Mouse (Mus musculus): ENCODE data around the gene Plekhg1. TPM values are rescaled to one million over a fixed set of nuclear protein-coding genes. Genes with fewer than 3 reads are reported as not detected.

Plekhg1 gene
- polyA plus RNA-seq, 1 experiment from 2014 or later: 12.7 TPM

GRCm38 (mm10) chr10:3900416-3900956 lies 160.3 kb downstream of the Plekhg1 start:
- no peaks in the 10 kb centered on the region for H3K36me3 ChIP-seq (ENCODE audit: control insufficient read depth, insufficient read depth, low read length)
- no peak for ATAC-seq (ENCODE audit: insufficient read depth, low FRiP score, low TSS enrichment)
- H3K27ac ChIP-seq (ENCODE audit: low read depth, low read length): no peak overlapping the region
- 80% methylated on average over 11 of the region's 11 CpGs for WGBS
- H3K4me1 ChIP-seq (ENCODE audit: control insufficient read depth, insufficient read depth, low read length): 0 out of 2 replicates have a peak, but pooled peaks cover 2% of the 10 kb centered on the region
- no peak for DNase-seq (ENCODE audit: low spot score)
- no peak overlapping the region for H3K9ac ChIP-seq (ENCODE audit: low read length)
- H3K9me3 ChIP-seq (ENCODE audit: control insufficient read depth, low read length): no peaks in the 10 kb centered on the region
- no peak overlapping the region for H3K4me3 ChIP-seq (ENCODE audit: low read depth, low read length)
- no peak overlapping the region for H3K4me2 ChIP-seq (ENCODE audit: low read depth)
- H3K27me3 ChIP-seq (ENCODE audit: control insufficient read depth, insufficient read depth, low read length): no peaks in the 10 kb centered on the region

GRCm38 (mm10) chr10:3905747-3906146 lies 165.6 kb downstream of the Plekhg1 start:
- H3K9ac ChIP-seq (ENCODE audit: low read length): no peak overlapping the region
- H3K4me3 ChIP-seq (ENCODE audit: low read depth, low read length): no peak overlapping the region
- ATAC-seq (ENCODE audit: insufficient read depth, low FRiP score, low TSS enrichment) (no peak), DNase-seq (ENCODE audit: low spot score) (no peak)
- H3K4me1 ChIP-seq (ENCODE audit: control insufficient read depth, insufficient read depth, low read length): no peaks in the 10 kb centered on the region
- no peak overlapping the region for H3K4me2 ChIP-seq (ENCODE audit: low read depth)
- WGBS: 82% methylated on average over 3 of the region's 3 CpGs
- no peaks in the 10 kb centered on the region for H3K36me3 ChIP-seq (ENCODE audit: control insufficient read depth, insufficient read depth, low read length)
- H3K27ac ChIP-seq (ENCODE audit: low read depth, low read length): no peak overlapping the region
- H3K9me3 ChIP-seq (ENCODE audit: control insufficient read depth, low read length): no peaks in the 10 kb centered on the region
- H3K27me3 ChIP-seq (ENCODE audit: control insufficient read depth, insufficient read depth, low read length): no peaks in the 10 kb centered on the region

GRCm38 (mm10) chr10:3914104-3914503 lies 173.9 kb downstream of the Plekhg1 start:
- DNase-seq (ENCODE audit: low spot score): no peak
- Histone ChIP-seq H3K27ac (ENCODE audit: low read depth, low read length) (no peak overlapping the region), H3K4me1 (ENCODE audit: control insufficient read depth, insufficient read depth, low read length) (no peaks in the 10 kb centered on the region), H3K4me2 (ENCODE audit: low read depth) (no peak overlapping the region), H3K9ac (ENCODE audit: low read length) (no peak overlapping the region), H3K4me3 (ENCODE audit: low read depth, low read length) (no peak overlapping the region), H3K9me3 (ENCODE audit: control insufficient read depth, low read length) (no peaks in the 10 kb centered on the region), H3K36me3 (ENCODE audit: control insufficient read depth, insufficient read depth, low read length) (no peaks in the 10 kb centered on the region), H3K27me3 (ENCODE audit: control insufficient read depth, insufficient read depth, low read length) (no peaks in the 10 kb centered on the region)
- ATAC-seq (ENCODE audit: insufficient read depth, low FRiP score, low TSS enrichment): no peak
- 79% methylated on average over 5 of the region's 5 CpGs for WGBS

GRCm38 (mm10) chr10:3920368-3921152 lies 180.4 kb downstream of the Plekhg1 start:
- Histone ChIP-seq H3K27me3 (ENCODE audit: control insufficient read depth, insufficient read depth, low read length) (no peaks in the 10 kb centered on the region), H3K9me3 (ENCODE audit: control insufficient read depth, low read length) (no peaks in the 10 kb centered on the region), H3K9ac (ENCODE audit: low read length) (no peak overlapping the region), H3K36me3 (ENCODE audit: control insufficient read depth, insufficient read depth, low read length) (no peaks in the 10 kb centered on the region), H3K27ac (ENCODE audit: low read depth, low read length) (no peak overlapping the region), H3K4me2 (ENCODE audit: low read depth) (no peak overlapping the region), H3K4me3 (ENCODE audit: low read depth, low read length) (no peak overlapping the region), H3K4me1 (ENCODE audit: control insufficient read depth, insufficient read depth, low read length) (no peaks in the 10 kb centered on the region)
- 88% methylated on average over 20 of the region's 20 CpGs for WGBS
- ATAC-seq (ENCODE audit: insufficient read depth, low FRiP score, low TSS enrichment) (no peak), DNase-seq (ENCODE audit: low spot score) (no peak)

GRCm38 (mm10) chr10:3928008-3928545 lies 187.9 kb downstream of the Plekhg1 start:
- no peaks in the 10 kb centered on the region for H3K9me3 ChIP-seq (ENCODE audit: control insufficient read depth, low read length)
- H3K4me3 ChIP-seq (ENCODE audit: low read depth, low read length): no peak overlapping the region
- ATAC-seq (ENCODE audit: insufficient read depth, low FRiP score, low TSS enrichment): no peak
- no peak overlapping the region for H3K4me2 ChIP-seq (ENCODE audit: low read depth)
- no peak overlapping the region for H3K27ac ChIP-seq (ENCODE audit: low read depth, low read length)
- no peaks in the 10 kb centered on the region for H3K36me3 ChIP-seq (ENCODE audit: control insufficient read depth, insufficient read depth, low read length)
- H3K9ac ChIP-seq (ENCODE audit: low read length): no peak overlapping the region
- no peak for DNase-seq (ENCODE audit: low spot score)
- 78% methylated on average over 4 of the region's 4 CpGs for WGBS
- H3K27me3 ChIP-seq (ENCODE audit: control insufficient read depth, insufficient read depth, low read length): no peaks in the 10 kb centered on the region
- H3K4me1 ChIP-seq (ENCODE audit: control insufficient read depth, insufficient read depth, low read length): no peaks in the 10 kb centered on the region

- Histone ChIP-seq H3K9ac (ENCODE audit: low read length) (no peak overlapping the region), H3K4me1 (ENCODE audit: control insufficient read depth, insufficient read depth, low read length) (no peaks in the 10 kb centered on the region), H3K9me3 (ENCODE audit: control insufficient read depth, low read length) (no peaks in the 10 kb centered on the region), H3K27ac (ENCODE audit: low read depth, low read length) (no peak overlapping the region), H3K27me3 (ENCODE audit: control insufficient read depth, insufficient read depth, low read length) (no peaks in the 10 kb centered on the region), H3K4me3 (ENCODE audit: low read depth, low read length) (no peak overlapping the region), H3K36me3 (ENCODE audit: control insufficient read depth, insufficient read depth, low read length) (no peaks in the 10 kb centered on the region), H3K4me2 (ENCODE audit: low read depth) (no peak overlapping the region)
- ATAC-seq (ENCODE audit: insufficient read depth, low FRiP score, low TSS enrichment) (no peak), DNase-seq (ENCODE audit: low spot score) (no peak)
Observed at GRCm38 (mm10) chr10:3931831-3932230, 191.7 kb downstream of the Plekhg1 start.

GRCm38 (mm10) chr10:3933311-3933940 lies 193.3 kb downstream of the Plekhg1 start:
- Histone ChIP-seq H3K9me3 (ENCODE audit: control insufficient read depth, low read length) (no peaks in the 10 kb centered on the region), H3K4me1 (ENCODE audit: control insufficient read depth, insufficient read depth, low read length) (no peaks in the 10 kb centered on the region), H3K36me3 (ENCODE audit: control insufficient read depth, insufficient read depth, low read length) (no peaks in the 10 kb centered on the region), H3K4me2 (ENCODE audit: low read depth) (no peak overlapping the region), H3K27ac (ENCODE audit: low read depth, low read length) (no peak overlapping the region), H3K27me3 (ENCODE audit: control insufficient read depth, insufficient read depth, low read length) (no peaks in the 10 kb centered on the region), H3K4me3 (ENCODE audit: low read depth, low read length) (no peak overlapping the region), H3K9ac (ENCODE audit: low read length) (no peak overlapping the region)
- ATAC-seq (ENCODE audit: insufficient read depth, low FRiP score, low TSS enrichment) (no peak), DNase-seq (ENCODE audit: low spot score) (no peak)
- WGBS: 80% methylated on average over 12 of the region's 12 CpGs

- Histone ChIP-seq H3K9me3 (ENCODE audit: control insufficient read depth, low read length) (no peaks in the 10 kb centered on the region), H3K4me3 (ENCODE audit: low read depth, low read length) (no peak overlapping the region), H3K4me2 (ENCODE audit: low read depth) (no peak overlapping the region), H3K4me1 (ENCODE audit: control insufficient read depth, insufficient read depth, low read length) (no peaks in the 10 kb centered on the region), H3K36me3 (ENCODE audit: control insufficient read depth, insufficient read depth, low read length) (no peaks in the 10 kb centered on the region), H3K9ac (ENCODE audit: low read length) (no peak overlapping the region), H3K27me3 (ENCODE audit: control insufficient read depth, insufficient read depth, low read length) (no peaks in the 10 kb centered on the region), H3K27ac (ENCODE audit: low read depth, low read length) (no peak overlapping the region)
- no peak for ATAC-seq (ENCODE audit: insufficient read depth, low FRiP score, low TSS enrichment)
- no peak for DNase-seq (ENCODE audit: low spot score)
Observed at GRCm38 (mm10) chr10:3936864-3937263, 196.7 kb downstream of the Plekhg1 start.
